Mouse (Mus musculus) lung, postnatal 14 days (tissue): ENCODE measurements around the gene Actl9.

ENCODE experiments used
- DNase-seq: peaks from one replicate; pipeline ENCODE4 v3.0.0; 2021

Gene Actl9

GRCm38 (mm10) chr17:33432019-33432946 lies at the start of gene Actl9:
Gene Actl9 (plus strand): TSS chr17:33432896.
- no peak for DNase-seq

- no peak for DNase-seq
Measured at GRCm38 (mm10) chr17:33385705-33386104, 47.0 kb upstream of the Actl9 start.

GRCm38 (mm10) chr17:33392271-33392670 lies 40.4 kb upstream of the Actl9 start:
- DNase-seq: no peak

- peak; percentile 88 for DNase-seq
Measured at GRCm38 (mm10) chr17:33394182-33395034, 38.3 kb upstream of the Actl9 start, which contains the start of gene Zfp101. Gene Zfp101 (minus strand): TSS chr17:33394641.

GRCm38 (mm10) chr17:33439148-33439547 lies 6.5 kb downstream of the Actl9 start:
- DNase-seq: peak; percentile 90

- DNase-seq: peak; percentile 30
Measured at GRCm38 (mm10) chr17:33439922-33440321, 7.2 kb downstream of the Actl9 start.

GRCm38 (mm10) chr17:33441159-33441558 lies 8.5 kb downstream of the Actl9 start:
- no peak for DNase-seq

- no peak for DNase-seq
Measured at GRCm38 (mm10) chr17:33456631-33457030, 23.9 kb downstream of the Actl9 start.

GRCm38 (mm10) chr17:33471206-33471605 lies 38.5 kb downstream of the Actl9 start:
- no peak for DNase-seq
